Mouse (Mus musculus) cortical plate, adult 2 months (tissue): ENCODE measurements at regions not wholly inside any gene's neighbourhood (a gene's known extent, or its start where the extent isn't known, plus 50 kb on each side); places are given as distances from the start of the nearest gene placed in this dataset.

Source experiments
- CTCF ChIP-seq: fragments of 200-500 bp; IDR thresholded peaks from 2 replicates; pipeline ENCODE4 v1.5.1; 2011; ENCODE audit warnings: mild to moderate bottlenecking, control low read depth, low read length; ENCODE audit not compliant: insufficient read depth; ENCODE audit errors: extremely low read depth
- POLR2A ChIP-seq: fragments of 200-500 bp; IDR thresholded peaks from 2 replicates; pipeline ENCODE4 v1.6.1; 2011; ENCODE audit warnings: mild to moderate bottlenecking, low read length, control low read depth; ENCODE audit not compliant: insufficient read depth; ENCODE audit errors: extremely low read depth

GRCm38 (mm10) chr5:53408235-53408634, 57.7 kb upstream of the Rbpj start:
- TF ChIP-seq POLR2A (no peak), CTCF (no peak)
